Mouse (Mus musculus) adrenal gland, postnatal 25 days (tissue): ENCODE measurements around the gene Vav3. TPM values are rescaled to one million over a fixed set of nuclear protein-coding genes. Genes with fewer than 3 reads are reported as not detected.

Source experiments
- DNase-seq: peaks from one replicate; pipeline ENCODE4 v3.0.0; 2021; ENCODE audit warnings: mixed read lengths
- long read RNA-seq: library from polyadenylated mRNA; stranded (forward); transcript quantifications from one replicate; pipeline ENCODE4 v2.0.0, GENCODE M21; 2021
- total RNA-seq: library from RNA; stranded (reverse); gene quantifications from 2 replicates; pipeline ENCODE4 v1.2.3, GENCODE M21; 2021

Gene Vav3
- 2.8 and 4.4 TPM in 2 replicates for total RNA-seq
- long read RNA-seq, partial matches to known transcripts, result 0 of 1 reads
- long read RNA-seq, other reads (novel, unspliced or antisense), result 1 of 1 reads

GRCm38 (mm10) chr3:109340274-109341070, at the start of gene Vav3:
Gene Vav3, plus strand, starts transcription at chr3:109340653.
- DNase-seq, result peak; percentile 79

- no peak for DNase-seq
Measured at GRCm38 (mm10) chr3:109298857-109299256, 41.6 kb upstream of the Vav3 start.

GRCm38 (mm10) chr3:109299303-109300074, 41.0 kb upstream of the Vav3 start:
- DNase-seq, result no peak

- no peak for DNase-seq
Measured at GRCm38 (mm10) chr3:109302059-109302458, 38.4 kb upstream of the Vav3 start.

DNA sequence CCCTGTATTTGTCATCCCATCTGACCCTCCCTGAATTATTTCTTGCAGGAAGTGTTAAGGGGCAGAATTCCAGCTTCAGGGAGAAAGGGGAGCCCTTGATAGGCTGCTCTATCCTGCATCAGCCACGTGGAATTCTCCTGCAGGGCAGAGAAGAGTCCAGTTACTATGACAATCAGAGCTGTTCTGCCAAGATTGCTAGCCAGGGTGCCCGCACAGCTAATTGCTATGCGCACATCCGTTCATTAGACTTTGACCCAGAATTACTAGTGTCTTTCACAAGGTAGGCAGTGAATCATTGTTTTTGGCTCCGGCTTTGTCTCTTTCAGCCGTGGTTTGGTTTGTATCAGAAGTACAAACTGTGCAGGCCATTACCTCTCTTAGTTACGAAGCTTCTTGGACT, 33.0 kb upstream of the Vav3 start:
- no peak for DNase-seq

DNA sequence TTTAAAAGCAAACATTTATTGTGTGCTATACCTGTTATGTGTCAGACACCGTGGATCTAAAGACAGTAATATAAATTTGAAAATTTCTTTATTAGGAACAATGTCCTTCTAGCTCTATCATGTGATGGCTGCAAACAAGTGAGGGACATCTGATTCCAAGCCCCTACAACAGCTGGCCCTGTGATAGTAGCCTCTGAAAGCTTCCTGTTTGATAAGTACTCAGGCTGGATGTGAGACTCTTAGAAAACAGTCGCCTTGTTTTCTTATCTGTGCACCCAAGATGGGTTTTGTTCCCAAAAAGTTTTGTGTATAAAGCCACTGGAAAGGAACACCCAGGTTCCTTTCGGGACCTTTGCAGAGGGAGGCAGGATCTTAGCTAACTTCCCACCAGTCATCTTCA, 32.0 kb upstream of the Vav3 start:
- DNase-seq, result no peak

GRCm38 (mm10) chr3:109309317-109310265, 30.9 kb upstream of the Vav3 start:
- no peak for DNase-seq

- no peak for DNase-seq
Measured at GRCm38 (mm10) chr3:109311172-109311824, 29.2 kb upstream of the Vav3 start.

GRCm38 (mm10) chr3:109311875-109312274, 28.6 kb upstream of the Vav3 start:
- DNase-seq, result no peak

DNA sequence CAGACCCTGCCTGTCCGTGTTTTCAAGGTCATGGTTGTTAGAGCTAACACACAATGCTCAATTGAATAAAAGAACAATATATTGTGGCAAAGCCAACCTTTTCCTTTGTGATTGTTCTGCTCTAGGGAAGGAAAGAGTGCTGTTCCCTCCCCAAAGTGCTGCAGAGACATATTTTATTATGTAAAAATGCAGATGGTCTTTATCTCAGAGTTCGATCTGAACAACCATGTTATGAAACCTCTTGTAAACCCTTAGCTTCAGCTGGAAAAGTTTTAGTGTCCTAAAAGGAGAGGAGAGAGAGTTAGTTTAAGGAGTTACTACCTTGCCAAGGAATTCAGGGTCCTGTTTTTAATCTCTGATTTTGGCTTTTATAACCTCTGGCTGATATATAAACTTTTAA, 27.0 kb upstream of the Vav3 start:
- DNase-seq, result no peak

DNA sequence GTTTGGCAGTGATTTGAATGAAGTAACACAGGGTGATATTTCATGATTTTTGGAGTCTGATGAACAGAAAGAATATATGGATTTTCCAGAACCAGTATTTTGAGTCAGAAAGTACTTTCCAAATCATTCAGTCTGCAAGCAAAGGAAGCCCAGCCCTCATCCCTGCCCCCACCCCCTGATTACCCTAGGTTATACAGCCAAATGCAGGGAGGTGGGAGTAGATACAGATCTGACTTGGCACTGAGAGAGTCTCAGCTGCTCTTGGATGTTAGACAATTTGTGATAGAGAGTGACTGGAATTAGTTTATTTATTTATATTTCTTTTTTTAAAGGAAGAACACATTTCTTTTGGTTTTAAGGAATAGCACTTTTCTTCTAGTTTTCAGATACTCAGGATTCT, 18.2 kb upstream of the Vav3 start:
- no peak for DNase-seq

DNA sequence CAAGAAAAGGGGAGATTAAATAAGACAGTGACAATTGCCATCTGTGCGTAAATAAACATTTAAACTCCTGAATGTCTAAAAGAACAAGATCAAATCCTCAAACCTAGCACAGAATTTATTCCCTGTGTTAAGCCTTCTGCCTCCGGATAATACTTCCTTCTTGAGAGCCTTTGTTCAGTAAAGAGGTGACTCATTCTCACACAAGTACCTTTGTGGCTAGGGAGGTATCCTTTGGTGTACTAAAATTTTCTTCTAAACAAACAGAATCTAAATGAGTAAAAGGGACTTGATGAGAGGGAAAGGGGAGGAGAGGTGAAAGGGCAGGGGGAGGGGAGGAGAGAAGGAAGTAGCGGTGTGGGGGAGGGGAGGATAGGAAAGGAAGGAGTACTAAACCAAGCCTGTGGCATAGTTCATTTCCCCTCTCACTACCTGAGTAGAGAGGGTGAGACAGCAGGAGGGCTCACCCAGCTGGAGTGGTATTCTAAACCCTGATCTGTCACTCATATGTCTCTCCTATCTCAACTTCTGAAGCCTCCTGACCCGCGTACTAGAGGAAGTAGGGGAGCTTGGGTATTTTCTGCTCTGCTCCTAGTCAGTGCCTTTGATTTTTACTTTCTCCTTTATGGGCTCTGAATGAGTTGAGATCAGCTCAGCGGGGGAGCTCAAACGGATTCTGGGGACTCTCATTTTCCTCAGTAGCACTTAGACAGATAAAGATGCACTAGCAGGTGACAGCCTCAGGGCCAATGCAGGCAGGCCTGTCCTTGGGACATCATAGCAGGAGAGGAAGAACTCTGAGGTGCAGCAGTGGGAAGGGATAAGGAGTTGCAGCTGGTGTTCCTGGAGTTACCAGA, 16.8 kb upstream of the Vav3 start:
- no peak for DNase-seq

GRCm38 (mm10) chr3:109327128-109327527, 13.3 kb upstream of the Vav3 start:
- DNase-seq, result no peak

DNA sequence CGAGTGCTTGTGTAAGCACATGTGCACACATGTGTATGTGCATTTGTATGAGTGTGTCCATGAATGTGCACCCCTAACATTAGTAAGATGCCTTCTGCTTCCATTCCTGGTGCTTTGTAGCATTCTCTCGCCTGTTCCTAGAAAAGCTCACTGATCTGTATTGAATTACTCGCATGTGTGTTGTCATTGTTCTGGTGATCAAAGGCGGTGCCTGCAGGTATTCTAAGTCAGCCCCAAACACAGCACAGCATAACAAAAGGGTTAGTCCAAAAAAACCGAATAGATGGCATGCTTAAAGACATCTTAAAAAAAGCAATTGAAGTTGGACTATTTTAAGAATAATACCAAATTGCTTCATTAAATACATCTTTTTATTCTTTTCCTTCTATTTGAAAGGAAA, 7.7 kb upstream of the Vav3 start:
- no peak for DNase-seq

DNA sequence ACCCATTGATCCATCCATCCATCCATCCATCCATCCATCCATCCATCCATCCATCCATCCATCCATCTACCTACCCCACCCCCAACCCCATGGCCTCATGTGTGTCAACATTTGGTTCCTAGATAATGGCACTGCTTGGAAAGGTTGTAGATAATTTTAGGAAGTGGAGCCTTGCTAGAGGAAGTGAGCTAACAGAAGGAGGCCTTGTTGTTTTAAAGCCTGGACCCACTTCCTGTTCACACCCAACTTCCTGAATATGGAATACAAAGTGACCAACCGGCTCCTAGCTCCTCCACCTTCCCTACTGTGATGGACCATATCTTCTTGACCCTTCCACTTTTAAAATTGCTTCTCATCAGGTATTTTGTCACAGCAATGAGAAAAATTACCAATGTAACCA, 5.0 kb upstream of the Vav3 start:
- DNase-seq, result no peak

GRCm38 (mm10) chr3:109339290-109339689, 1.2 kb upstream of the Vav3 start:
- DNase-seq, result no peak

- DNase-seq, result peak; percentile 61
Measured at GRCm38 (mm10) chr3:109339941-109340273, 546 bp upstream of the Vav3 start.

DNA sequence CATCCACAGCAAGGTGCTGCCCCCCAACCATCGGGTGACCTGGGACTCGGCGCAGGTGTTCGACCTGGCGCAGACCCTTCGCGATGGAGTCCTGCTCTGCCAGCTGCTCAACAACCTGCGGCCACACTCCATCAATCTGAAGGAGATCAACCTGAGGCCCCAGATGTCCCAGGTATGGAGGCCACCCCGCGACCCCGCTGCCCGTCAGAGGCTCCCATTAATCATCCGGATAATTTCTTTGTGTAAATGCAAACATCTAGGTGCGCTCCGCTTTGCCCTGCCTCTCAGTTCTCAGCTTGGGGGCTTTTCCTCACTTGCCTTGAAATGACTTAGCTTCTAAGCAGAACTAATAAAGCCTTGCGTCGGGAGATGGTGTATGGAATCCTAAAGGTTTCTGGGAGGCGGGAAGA, 623 bp downstream of the Vav3 start:
- no peak for DNase-seq

DNA sequence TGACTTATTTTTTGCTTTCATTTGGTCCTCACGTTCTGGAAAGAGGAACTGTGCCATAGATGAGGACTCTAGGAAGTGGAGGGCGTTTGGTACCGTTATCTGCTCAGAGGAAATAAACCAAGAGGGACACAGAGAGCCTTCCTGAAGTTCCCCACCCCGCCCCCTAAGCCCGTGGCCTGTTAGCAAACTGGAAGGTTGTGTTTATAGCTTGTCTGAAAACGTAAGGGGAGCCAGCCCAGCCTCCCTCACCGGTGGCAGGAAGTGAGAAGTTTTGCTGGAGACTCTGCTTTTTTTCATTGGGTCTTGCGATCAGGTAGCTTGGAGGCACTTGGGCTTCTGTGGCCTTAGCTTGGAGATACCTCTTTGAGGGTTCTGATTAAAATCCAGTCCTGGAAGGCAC, 1.2 kb downstream of the Vav3 start:
- peak; percentile 25 for DNase-seq

DNA sequence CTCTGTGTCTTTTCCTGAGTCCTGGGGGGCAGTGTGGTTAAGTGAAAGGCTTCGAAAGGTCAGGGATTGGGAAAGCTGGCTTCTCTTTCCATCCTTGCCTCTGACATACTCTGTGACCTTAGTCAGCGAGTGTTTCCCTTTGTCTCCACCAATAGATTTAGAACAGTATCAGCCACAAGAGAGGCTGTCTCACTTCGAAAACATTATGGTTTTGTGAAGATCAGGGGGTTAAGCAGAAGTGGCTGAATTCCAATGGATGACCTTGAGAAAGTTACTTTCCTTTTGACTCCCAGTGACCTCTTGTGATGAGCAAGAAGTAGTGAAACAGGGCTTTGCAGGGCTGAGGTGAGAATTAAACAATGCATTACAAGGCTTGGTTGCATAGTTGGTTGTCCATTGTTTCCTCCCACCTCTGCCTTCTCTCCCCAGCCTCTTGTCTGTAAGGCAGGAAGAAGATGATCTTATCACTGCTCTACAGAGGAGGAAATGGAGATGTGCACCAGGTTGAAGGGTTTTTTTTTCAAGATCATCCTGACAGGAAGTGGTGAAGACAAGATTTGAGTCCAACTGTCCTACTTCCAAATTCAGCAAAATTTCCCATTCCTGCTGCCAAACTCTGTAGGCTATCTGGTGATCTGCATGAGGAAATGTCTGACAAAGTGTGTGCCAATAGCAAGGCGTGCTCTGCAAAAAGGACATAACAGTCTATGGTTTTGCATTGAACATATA, 11.7 kb downstream of the Vav3 start:
- DNase-seq, result no peak
